ENCODE assay signal across 8 mouse cellular contexts in the genomic region with DNA sequence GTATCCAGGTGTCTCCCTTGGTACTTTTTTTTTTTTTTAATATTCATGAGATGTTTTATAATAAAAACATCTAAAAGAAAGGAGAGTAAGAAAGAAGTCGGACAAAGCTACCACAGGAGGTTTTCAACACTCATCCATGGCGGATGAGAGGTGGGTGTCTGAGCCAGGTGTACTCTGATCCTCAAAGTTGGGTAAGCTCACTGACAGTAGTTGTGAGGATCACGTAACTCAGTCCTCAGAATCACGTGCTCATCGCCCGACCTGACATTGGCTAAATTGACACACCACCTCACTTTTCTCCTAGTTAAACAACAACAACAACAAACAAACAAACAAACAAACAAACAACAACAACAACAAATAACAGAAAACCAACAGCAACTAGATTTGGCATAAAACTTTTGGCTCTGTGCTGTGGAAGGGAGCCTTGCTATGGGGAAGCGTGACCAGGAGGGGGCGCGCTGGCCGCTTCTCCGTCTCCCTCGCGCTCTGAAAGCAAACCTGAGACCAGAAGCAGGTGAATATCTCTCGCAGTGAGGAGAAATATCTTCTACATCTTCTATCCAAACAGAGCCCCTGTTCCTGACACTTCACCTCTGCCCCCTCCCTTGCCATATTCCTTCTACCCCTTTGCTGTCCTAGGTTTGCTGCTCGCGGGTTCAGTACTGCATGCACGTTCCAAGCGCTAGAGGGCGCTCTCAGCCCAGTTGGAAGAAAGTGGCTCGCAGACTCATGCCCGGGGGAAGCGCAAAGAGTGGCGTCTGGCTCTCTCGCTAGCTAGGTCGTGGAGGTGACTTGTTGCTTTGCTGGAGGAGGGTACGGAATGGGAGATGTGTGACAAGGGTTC. TPM values are rescaled to one million over a fixed set of nuclear protein-coding genes. Genes with fewer than 3 reads are reported as not detected.
A peak's percentile ranks its signal among the peaks of the same experiment; 100 is the strongest.
DNase-seq lines count a peak whose midpoint lies in the region; ATAC-seq lines count a peak whose summit lies in the region.

No protein-coding gene starts in this region.

- H3K36me3 ChIP-seq in hindbrain, embryonic 15.5 days: no peaks in the 10 kb centered on the region

- peak overlapping the region; percentile 42 for H3K4me3 ChIP-seq in hindbrain, embryonic 15.5 days

- H3K9ac ChIP-seq in hindbrain, embryonic 15.5 days: peak overlapping the region; percentile 46

- DNase-seq in R1 (ENCODE audit: low read depth, low spot score): peak; percentile 87
- DNase-seq in cerebellum, postnatal 25 days: peak; percentile 95 to 96
- peak; percentile 92 to 93 for DNase-seq in frontal cortex, postnatal 25 days (ENCODE audit: low spot score in 2 of 2)
- DNase-seq in left cerebral cortex, adult 11 months (ENCODE audit: low spot score): peak; percentile 77
- DNase-seq in lung, postnatal 4 days: peak; percentile 82 to 90
- peak; percentile 90 for DNase-seq in right cerebral cortex, adult 18-20 months
- DNase-seq in urinary bladder, postnatal 10 days (ENCODE audit: low spot score): peak; percentile 54

- peak; percentile 89 for ATAC-seq in hindbrain, embryonic 15.5 days (ENCODE audit: low FRiP score, low read depth)

- H3K27me3 ChIP-seq in hindbrain, embryonic 15.5 days: no peaks in the 10 kb centered on the region

- no peak overlapping the region for H3K27ac ChIP-seq in hindbrain, embryonic 15.5 days (replicated peaks)

- 10% methylated on average over 26 of the region's 26 CpGs for WGBS in hindbrain, embryonic 15.5 days

- H3K4me1 ChIP-seq in hindbrain, embryonic 15.5 days (replicated peaks): no peaks in the 10 kb centered on the region

- no peaks in the 10 kb centered on the region for H3K9me3 ChIP-seq in hindbrain, embryonic 15.5 days

- H3K4me2 ChIP-seq in hindbrain, embryonic 15.5 days: peak overlapping the region; percentile 77

RNA-seq across cellular contexts. Expression of a gene that starts 11.7 kb away (rescaled TPM):
- 0.59 and 0.73 TPM in 2 replicates for polyA plus RNA-seq in hindbrain, embryonic 15.5 days (2015; fragmentation: Nextera tagmentation; extraction: Ambion mirVana)

RNA-seq across cellular contexts. Expression of a gene that starts 31.7 kb away (rescaled TPM):
- 0.05 and 0.12 TPM in 2 replicates for polyA plus RNA-seq in hindbrain, embryonic 15.5 days (2015; fragmentation: Nextera tagmentation; extraction: Ambion mirVana)

RNA-seq across cellular contexts. Expression of a gene that starts 47.5 kb away (rescaled TPM):
- 84.6 and 90.3 TPM in 2 replicates for polyA plus RNA-seq in hindbrain, embryonic 15.5 days (2015; fragmentation: Nextera tagmentation; extraction: Ambion mirVana)
